Mouse (Mus musculus): ENCODE results near the gene Nbas. TPM values are rescaled to one million over a fixed set of nuclear protein-coding genes. Genes with fewer than 3 reads are reported as not detected.

The Nbas gene
- polyA plus RNA-seq, 1 experiment from 2014 or later, result 2.6 TPM

GRCm38 (mm10) chr12:13532731-13533365 lies 263.9 kb downstream of the Nbas start:
- Histone ChIP-seq H3K27ac (ENCODE audit: low read depth) (no peak overlapping the region), H3K36me3 (replicated peaks; ENCODE audit: insufficient read depth, low read length) (no peaks in the 10 kb centered on the region), H3K4me1 (ENCODE audit: insufficient read depth) (no peaks in the 10 kb centered on the region), H3K27me3 (ENCODE audit: insufficient read depth, low read length) (no peaks in the 10 kb centered on the region), H3K4me3 (ENCODE audit: low read depth, low read length) (no peak overlapping the region), H3K4me2 (ENCODE audit: low read depth, low read length) (no peak overlapping the region), H3K9ac (replicated peaks) (no peak overlapping the region), H3K9me3 (ENCODE audit: low read length) (no peaks in the 10 kb centered on the region)
- WGBS (ENCODE audit: insufficient replicate concordance), result 87% methylated on average over 1 of the region's 1 CpGs
- TF ChIP-seq EP300 (IDR thresholded peaks at IDR 0.05; ENCODE audit: low read depth), result no peak
- peak; percentile 64 for TF ChIP-seq CTCF (IDR thresholded peaks at IDR 0.05; ENCODE audit: low read depth)
- ATAC-seq (no peak), DNase-seq (no peak)

DNA sequence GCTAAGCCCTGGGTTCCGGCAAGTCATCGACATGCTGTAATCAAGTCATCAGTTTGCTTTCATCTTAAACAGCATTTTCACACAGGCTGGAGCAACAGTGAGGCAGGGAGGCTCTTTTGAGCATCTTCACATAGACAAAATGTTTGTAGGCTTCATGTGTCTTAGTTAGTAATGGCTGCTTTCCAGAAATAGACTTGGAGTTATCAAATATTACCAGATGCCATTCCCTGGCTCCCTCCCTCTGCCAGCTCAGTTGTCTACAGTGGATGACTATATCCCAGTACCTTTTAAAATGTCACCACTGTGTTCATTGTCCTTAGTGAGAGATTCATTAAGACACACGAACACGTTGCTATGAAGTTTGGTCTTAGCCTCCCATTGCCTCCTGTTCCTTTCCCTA lies 270.2 kb downstream of the Nbas start:
- Histone ChIP-seq H3K27ac (ENCODE audit: low read depth) (no peak overlapping the region), H3K4me1 (ENCODE audit: insufficient read depth) (no peaks in the 10 kb centered on the region), H3K4me3 (ENCODE audit: low read depth, low read length) (no peak overlapping the region), H3K4me2 (ENCODE audit: low read depth, low read length) (no peak overlapping the region), H3K9ac (replicated peaks) (no peak overlapping the region), H3K9me3 (ENCODE audit: low read length) (no peaks in the 10 kb centered on the region), H3K36me3 (replicated peaks; ENCODE audit: insufficient read depth, low read length) (no peaks in the 10 kb centered on the region), H3K27me3 (ENCODE audit: insufficient read depth, low read length) (no peaks in the 10 kb centered on the region)
- 81% methylated on average over 4 of the region's 4 CpGs for WGBS (ENCODE audit: insufficient replicate concordance)
- TF ChIP-seq EP300 (IDR thresholded peaks at IDR 0.05; ENCODE audit: low read depth) (no peak), CTCF (IDR thresholded peaks at IDR 0.05; ENCODE audit: low read depth) (no peak)
- DNase-seq (no peak), ATAC-seq (no peak)

GRCm38 (mm10) chr12:13543806-13544205 lies 274.9 kb downstream of the Nbas start:
- ATAC-seq, result no peak
- H3K4me2 ChIP-seq (ENCODE audit: low read depth, low read length), result no peak overlapping the region
- H3K27ac ChIP-seq (ENCODE audit: low read depth), result no peak overlapping the region
- H3K9ac ChIP-seq (replicated peaks), result no peak overlapping the region
- no peaks in the 10 kb centered on the region for H3K9me3 ChIP-seq (ENCODE audit: low read length)
- WGBS (ENCODE audit: insufficient replicate concordance), result 69% methylated on average over 5 of the region's 5 CpGs
- no peak for TF ChIP-seq EP300 (IDR thresholded peaks at IDR 0.05; ENCODE audit: low read depth)
- TF ChIP-seq CTCF (IDR thresholded peaks at IDR 0.05; ENCODE audit: low read depth), result no peak
- H3K4me1 ChIP-seq (ENCODE audit: insufficient read depth), result no peaks in the 10 kb centered on the region
- no peak overlapping the region for H3K4me3 ChIP-seq (ENCODE audit: low read depth, low read length)
- no peak for DNase-seq
- H3K36me3 ChIP-seq (replicated peaks; ENCODE audit: insufficient read depth, low read length), result no peaks in the 10 kb centered on the region
- H3K27me3 ChIP-seq (ENCODE audit: insufficient read depth, low read length), result no peaks in the 10 kb centered on the region

- H3K4me1 ChIP-seq (ENCODE audit: insufficient read depth), result no peaks in the 10 kb centered on the region
- peaks cover 4% of the 10 kb centered on the region for H3K36me3 ChIP-seq (replicated peaks; ENCODE audit: insufficient read depth, low read length)
- no peak overlapping the region for H3K9ac ChIP-seq (replicated peaks)
- H3K4me3 ChIP-seq (ENCODE audit: low read depth, low read length), result no peak overlapping the region
- TF ChIP-seq CTCF (IDR thresholded peaks at IDR 0.05; ENCODE audit: low read depth) (no peak), EP300 (IDR thresholded peaks at IDR 0.05; ENCODE audit: low read depth) (no peak)
- ATAC-seq, result no peak
- no peaks in the 10 kb centered on the region for H3K27me3 ChIP-seq (ENCODE audit: insufficient read depth, low read length)
- H3K27ac ChIP-seq (ENCODE audit: low read depth), result no peak overlapping the region
- no peaks in the 10 kb centered on the region for H3K9me3 ChIP-seq (ENCODE audit: low read length)
- H3K4me2 ChIP-seq (ENCODE audit: low read depth, low read length), result no peak overlapping the region
- no peak for DNase-seq
- 65% methylated on average over 5 of the region's 5 CpGs for WGBS (ENCODE audit: insufficient replicate concordance)
Measured at GRCm38 (mm10) chr12:13563646-13564289, 294.8 kb downstream of the Nbas start.

DNA sequence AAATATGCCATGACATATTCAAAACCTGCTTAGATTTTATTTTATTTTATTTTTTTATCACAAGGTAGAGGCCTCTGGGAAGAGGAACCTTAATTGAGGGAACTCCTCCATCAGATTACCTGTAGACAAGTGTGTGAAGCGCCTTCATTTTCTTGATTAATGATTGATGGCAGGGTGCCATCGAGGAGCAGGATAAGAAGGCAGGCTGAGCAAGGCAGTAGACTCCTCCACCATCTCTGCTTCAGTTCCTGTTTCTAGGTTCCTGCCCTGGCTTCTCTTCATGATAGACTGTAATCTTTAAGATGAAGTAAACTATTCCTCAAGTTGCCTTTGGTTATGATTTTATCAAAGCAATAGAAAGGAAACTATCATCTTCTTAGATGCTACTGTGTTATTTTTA lies 295.4 kb downstream of the Nbas start:
- H3K4me2 ChIP-seq (ENCODE audit: low read depth, low read length), result no peak overlapping the region
- no peak overlapping the region for H3K9ac ChIP-seq (replicated peaks)
- DNase-seq, result no peak
- no peak for ATAC-seq
- H3K4me3 ChIP-seq (ENCODE audit: low read depth, low read length), result no peak overlapping the region
- H3K9me3 ChIP-seq (ENCODE audit: low read length), result no peaks in the 10 kb centered on the region
- H3K27ac ChIP-seq (ENCODE audit: low read depth), result no peak overlapping the region
- TF ChIP-seq CTCF (IDR thresholded peaks at IDR 0.05; ENCODE audit: low read depth) (no peak), EP300 (IDR thresholded peaks at IDR 0.05; ENCODE audit: low read depth) (no peak)
- 60% methylated on average over 2 of the region's 2 CpGs for WGBS (ENCODE audit: insufficient replicate concordance)
- H3K27me3 ChIP-seq (ENCODE audit: insufficient read depth, low read length), result no peaks in the 10 kb centered on the region
- H3K4me1 ChIP-seq (ENCODE audit: insufficient read depth), result no peaks in the 10 kb centered on the region
- H3K36me3 ChIP-seq (replicated peaks; ENCODE audit: insufficient read depth, low read length), result peaks cover 4% of the 10 kb centered on the region

GRCm38 (mm10) chr12:13566421-13566820 lies 297.5 kb downstream of the Nbas start:
- DNase-seq, result no peak
- Histone ChIP-seq H3K27me3 (ENCODE audit: insufficient read depth, low read length) (no peaks in the 10 kb centered on the region), H3K27ac (ENCODE audit: low read depth) (no peak overlapping the region), H3K9me3 (ENCODE audit: low read length) (no peaks in the 10 kb centered on the region), H3K4me2 (ENCODE audit: low read depth, low read length) (no peak overlapping the region), H3K4me1 (ENCODE audit: insufficient read depth) (no peaks in the 10 kb centered on the region), H3K4me3 (ENCODE audit: low read depth, low read length) (no peak overlapping the region), H3K9ac (replicated peaks) (no peak overlapping the region), H3K36me3 (replicated peaks; ENCODE audit: insufficient read depth, low read length) (no peaks in the 10 kb centered on the region)
- ATAC-seq, result no peak
- TF ChIP-seq EP300 (IDR thresholded peaks at IDR 0.05; ENCODE audit: low read depth) (no peak), CTCF (IDR thresholded peaks at IDR 0.05; ENCODE audit: low read depth) (no peak)
- whole genome bisulfite sequencing (ENCODE audit: insufficient replicate concordance), result 82% methylated on average over 7 of the region's 7 CpGs

Data from liver, postnatal 0 days (tissue).